ENCODE assay signal across 10 mouse cellular contexts in genomic region chr2:55090332-55090731, GRCm38 (mm10).
DNase-seq lines count a peak whose midpoint lies in the region; ATAC-seq lines count a peak whose summit lies in the region.
"Had no signal": no experiment of that assay in that cellular context is flagged by ENCODE, and none has a peak within 500 bp of the region (broad histone marks: within the 10 kb centered on the region; RNA-seq: fewer than 3 reads in every experiment).

No protein-coding gene starts in this region.

- no peaks in the 10 kb centered on the region for H3K4me1 ChIP-seq in liver, embryonic 12.5 days
- peaks cover 2% of the 10 kb centered on the region; the same call in 1 of the 2 replicates for H3K4me1 ChIP-seq in forebrain, embryonic 14.5 days (ENCODE audit: control insufficient read depth, insufficient read depth, low read length)
- H3K4me1 ChIP-seq: limb, embryonic 13.5 days had no signal

- H3K36me3 ChIP-seq in liver, embryonic 12.5 days: no peaks in the 10 kb centered on the region
- H3K36me3 ChIP-seq in forebrain, embryonic 14.5 days (ENCODE audit: control insufficient read depth, insufficient read depth, low read length): no peaks in the 10 kb centered on the region
- H3K36me3 ChIP-seq: limb, embryonic 13.5 days had no signal

- no peaks in the 10 kb centered on the region for H3K9me3 ChIP-seq in liver, embryonic 12.5 days (replicated peaks)
- H3K9me3 ChIP-seq in forebrain, embryonic 14.5 days (replicated peaks; ENCODE audit: control insufficient read depth, low read length): no peaks in the 10 kb centered on the region
- H3K9me3 ChIP-seq: limb, embryonic 13.5 days had no signal

- H3K27ac ChIP-seq in liver, embryonic 12.5 days: no peak overlapping the region
- H3K27ac ChIP-seq in forebrain, embryonic 14.5 days (ENCODE audit: low read depth, low read length): no peak overlapping the region
- H3K27ac ChIP-seq: limb, embryonic 13.5 days had no signal

- no peak overlapping the region for H3K4me2 ChIP-seq in liver, embryonic 12.5 days
- no peak overlapping the region for H3K4me2 ChIP-seq in forebrain, embryonic 14.5 days (ENCODE audit: low read length)
- H3K4me2 ChIP-seq: limb, embryonic 13.5 days had no signal

- intact Hi-C loops in left cerebral cortex, postnatal 14 days (cut with DNase I): loop anchor here (2.0 to 10.0 kb wide), 2 partner anchors 834 to 934 kb away; no protein-coding TSS in a partner anchor

- DNase-seq in adrenal gland, postnatal 10 days: peak; percentile 14
- DNase-seq in adrenal gland, adult 2 months: no peak
- DNase-seq in liver: peak; percentile 7
- peak; percentile 81 for DNase-seq in forebrain, embryonic 14.5 days (ENCODE audit: low spot score)
- DNase-seq in left cerebral cortex, postnatal 14 days (ENCODE audit: low spot score in 2 of 2): peak; percentile 49 to 63
- DNase-seq in telencephalon, adult 2 months (ENCODE audit: low read depth, low spot score): peak; percentile 35

- WGBS in liver, embryonic 12.5 days (ENCODE audit: insufficient replicate concordance): 9% methylated on average over 3 of the region's 3 CpGs
- WGBS in forebrain, embryonic 14.5 days: 19% methylated on average over 3 of the region's 3 CpGs

- H3K27me3 ChIP-seq in liver, embryonic 12.5 days (replicated peaks): no peaks in the 10 kb centered on the region
- H3K27me3 ChIP-seq in forebrain, embryonic 14.5 days (replicated peaks; ENCODE audit: control insufficient read depth, insufficient read depth, low read length): no peaks in the 10 kb centered on the region
- H3K27me3 ChIP-seq: limb, embryonic 13.5 days had no signal

- no peak overlapping the region for H3K9ac ChIP-seq in liver, embryonic 12.5 days
- no peak overlapping the region for H3K9ac ChIP-seq in forebrain, embryonic 14.5 days (ENCODE audit: low read length)
- H3K9ac ChIP-seq: limb, embryonic 13.5 days had no signal

- H3K4me3 ChIP-seq in liver, embryonic 12.5 days: no peak overlapping the region
- no peak overlapping the region for H3K4me3 ChIP-seq in forebrain, embryonic 14.5 days (ENCODE audit: low read depth, low read length)
- H3K4me3 ChIP-seq: erythroblast, embryonic 14.5 days; limb, embryonic 13.5 days had no signal

- ATAC-seq in liver, embryonic 12.5 days: no peak
- ATAC-seq in forebrain, embryonic 14.5 days: peak; percentile 63
- no peak for ATAC-seq in activated CD4-positive, CD25-positive, alpha-beta regulatory T cell, adult 4 months
